Mouse (Mus musculus) midbrain, embryonic 13.5 days (tissue): Measurements from ENCODE around the gene Plekha3. TPM values are rescaled to one million over a fixed set of nuclear protein-coding genes. Genes with fewer than 3 reads are reported as not detected.

Experiments used
- ATAC-seq: fragments of 200-750 bp; cut with Nextera tagmentation; 2 replicates; pipeline ENCODE4 v1.8.0; 2017; ENCODE audit warnings: mild to moderate bottlenecking, moderate TSS enrichment, moderate library complexity
- H3K27ac ChIP-seq: fragments of 300-500 bp; sonication (generic); 2 replicates; pipeline ENCODE4 v1.5.1; 2015; ENCODE audit warnings: inconsistent platforms, mild to moderate bottlenecking, moderate library complexity
- H3K27me3 ChIP-seq: fragments of 300-500 bp; sonication (generic); 2 replicates; pipeline ENCODE4 v1.6.1; 2015; ENCODE audit warnings: mild to moderate bottlenecking, inconsistent platforms
- H3K36me3 ChIP-seq: fragments of 300-500 bp; sonication (generic); 2 replicates; pipeline ENCODE4 v1.6.1; 2015; ENCODE audit warnings: mild to moderate bottlenecking, inconsistent platforms
- H3K4me1 ChIP-seq: fragments of 300-500 bp; sonication (generic); replicated peaks from 2 replicates; pipeline ENCODE4 v1.6.1; 2015; ENCODE audit warnings: inconsistent platforms
- H3K4me2 ChIP-seq: fragments of 300-500 bp; sonication (generic); replicated peaks from 2 replicates; pipeline ENCODE4 v1.6.1; 2015; ENCODE audit warnings: moderate library complexity, mild to moderate bottlenecking, inconsistent platforms
- H3K4me3 ChIP-seq: fragments of 300-500 bp; sonication (generic); replicated peaks from 2 replicates; pipeline ENCODE4 v1.5.1; 2015; ENCODE audit warnings: mild to moderate bottlenecking, inconsistent platforms
- H3K9ac ChIP-seq: fragments of 300-500 bp; sonication (generic); replicated peaks from 2 replicates; pipeline ENCODE4 v1.6.1; 2015; ENCODE audit warnings: mild to moderate bottlenecking, inconsistent platforms
- H3K9me3 ChIP-seq: fragments of 300-500 bp; sonication (generic); 2 replicates; pipeline ENCODE4 v1.6.1; 2016; ENCODE audit warnings: mild to moderate bottlenecking, inconsistent platforms
- WGBS: fragments of 180-500 bp; shearing (Covaris S2); methylation state at CpG from one replicate; pipeline ENCODE4 v1.1.7; 2015; 5-methylcytosine and 5-hydroxymethylcytosine counted together
- polyA plus RNA-seq: library from polyadenylated mRNA; unstranded; fragments of >200 nt; fragmentation: Nextera tagmentation; extraction: Ambion mirVana; gene quantifications from 2 replicates; pipeline ENCODE4 v1.2.1, GENCODE M21; 2015

Plekha3 gene
- 5.7 and 7.2 TPM in 2 replicates for polyA plus RNA-seq

- Histone ChIP-seq H3K9ac (peak within 1 kb of the TSS; percentile 88), H3K4me2 (peak within 1 kb of the TSS; percentile 75), H3K36me3 (peaks cover under 1% of the 10 kb centered on the region; the same call in 1 of the 2 replicates), H3K4me1 (peaks cover 28% of the 10 kb centered on the region), H3K4me3 (peak within 1 kb of the TSS; percentile 92), H3K27me3 (no peaks in the 10 kb centered on the region), H3K27ac (peak within 1 kb of the TSS; percentile 82), H3K9me3 (no peaks in the 10 kb centered on the region)
- peak; percentile 77 for ATAC-seq
- 4% methylated on average over 51 of the region's 52 CpGs for WGBS
These were observed at the start of gene Plekha3 for GRCm38 (mm10) chr2:76674725-76675427. Gene Plekha3 (plus strand): TSS chr2:76675281.

- 97% methylated on average over 12 of the region's 12 CpGs for WGBS
- no peak overlapping the region for H3K9ac ChIP-seq
- peaks cover 9% of the 10 kb centered on the region for H3K9me3 ChIP-seq
- no peak overlapping the region for H3K4me3 ChIP-seq
- ATAC-seq = no peak
- H3K4me1 ChIP-seq = no peaks in the 10 kb centered on the region
- H3K27ac ChIP-seq = no peak overlapping the region
- peaks cover 92% of the 10 kb centered on the region for H3K36me3 ChIP-seq
- H3K4me2 ChIP-seq = no peak overlapping the region
- no peaks in the 10 kb centered on the region for H3K27me3 ChIP-seq
These were observed 44.8 kb upstream of the Plekha3 start for GRCm38 (mm10) chr2:76630293-76630692.

GRCm38 (mm10) chr2:76631600-76631999 lies 43.5 kb upstream of the Plekha3 start:
- Histone ChIP-seq H3K4me3 (no peak overlapping the region), H3K4me1 (no peaks in the 10 kb centered on the region), H3K9ac (no peak overlapping the region), H3K27me3 (no peaks in the 10 kb centered on the region), H3K27ac (no peak overlapping the region), H3K9me3 (peaks cover 3% of the 10 kb centered on the region), H3K36me3 (peaks cover 93% of the 10 kb centered on the region), H3K4me2 (no peak overlapping the region)
- 67% methylated on average over 4 of the region's 4 CpGs for WGBS
- 0 out of 2 replicates have a peak, but pooled peaks have one; percentile 45 for ATAC-seq

GRCm38 (mm10) chr2:76639637-76640036 lies 35.4 kb upstream of the Plekha3 start:
- no peak overlapping the region for H3K4me3 ChIP-seq
- 0 out of 2 replicates have a peak, but pooled peaks cover 8% of the 10 kb centered on the region for H3K4me1 ChIP-seq
- H3K27me3 ChIP-seq = no peaks in the 10 kb centered on the region
- 98% methylated on average over 2 of the region's 2 CpGs for WGBS
- ATAC-seq = no peak
- H3K4me2 ChIP-seq = no peak overlapping the region
- H3K27ac ChIP-seq = no peak overlapping the region
- H3K9ac ChIP-seq = no peak overlapping the region
- peaks cover 77% of the 10 kb centered on the region for H3K36me3 ChIP-seq
- no peaks in the 10 kb centered on the region for H3K9me3 ChIP-seq

- Histone ChIP-seq H3K9ac (no peak overlapping the region), H3K27ac (no peak overlapping the region), H3K4me2 (no peak overlapping the region), H3K4me1 (peaks cover 30% of the 10 kb centered on the region), H3K4me3 (no peak overlapping the region), H3K27me3 (no peaks in the 10 kb centered on the region), H3K9me3 (no peaks in the 10 kb centered on the region), H3K36me3 (peaks cover 42% of the 10 kb centered on the region)
- no peak for ATAC-seq
These were observed 31.3 kb upstream of the Plekha3 start for GRCm38 (mm10) chr2:76643801-76644200.

- H3K9ac ChIP-seq = peak overlapping the region; percentile 92
- ATAC-seq = no peak; the same call in 1 of the 2 replicates
- WGBS = under 1% methylated on average over 30 of the region's 32 CpGs
- H3K27ac ChIP-seq = peak overlapping the region; percentile 95
- H3K36me3 ChIP-seq = peaks cover 9% of the 10 kb centered on the region
- H3K27me3 ChIP-seq = no peaks in the 10 kb centered on the region
- H3K4me1 ChIP-seq = peaks cover 33% of the 10 kb centered on the region
- H3K4me3 ChIP-seq = peak overlapping the region; percentile 79
- peak overlapping the region; percentile 83 for H3K4me2 ChIP-seq
- H3K9me3 ChIP-seq = no peaks in the 10 kb centered on the region
These were observed 27.6 kb upstream of the Plekha3 start for GRCm38 (mm10) chr2:76647441-76647869.

GRCm38 (mm10) chr2:76647883-76648570 lies 27.1 kb upstream of the Plekha3 start, which contains the start of the genes Prkra and Pjvk:
Gene Prkra (minus strand): TSS chr2:76648015.
Gene Pjvk (plus strand): TSS chr2:76648476.
- ATAC-seq = peak; percentile 99
- Histone ChIP-seq H3K4me2 (peak within 1 kb of the TSS; percentile 83), H3K27ac (peak within 1 kb of the TSS; percentile 95), H3K9me3 (no peaks in the 10 kb centered on the region), H3K4me3 (peak within 1 kb of the TSS; percentile 79), H3K36me3 (peaks cover 5% of the 10 kb centered on the region; the same call in 1 of the 2 replicates), H3K9ac (peak within 1 kb of the TSS; percentile 92), H3K27me3 (no peaks in the 10 kb centered on the region), H3K4me1 (peaks cover 33% of the 10 kb centered on the region)
- WGBS = under 1% methylated on average over 36 of the region's 42 CpGs

- Histone ChIP-seq H3K27me3 (no peaks in the 10 kb centered on the region), H3K27ac (peak overlapping the region; percentile 95), H3K4me1 (peaks cover 33% of the 10 kb centered on the region), H3K9ac (peak overlapping the region; percentile 71), H3K9me3 (no peaks in the 10 kb centered on the region), H3K36me3 (peaks cover 4% of the 10 kb centered on the region; the same call in 1 of the 2 replicates), H3K4me3 (peak overlapping the region; percentile 79), H3K4me2 (peak overlapping the region; percentile 83)
- peak; percentile 49 for ATAC-seq
- WGBS = 25% methylated on average over 13 of the region's 13 CpGs
These were observed 26.4 kb upstream of the Plekha3 start for GRCm38 (mm10) chr2:76648666-76649141.

GRCm38 (mm10) chr2:76653070-76653469 lies 22.0 kb upstream of the Plekha3 start:
- Histone ChIP-seq H3K27ac (no peak overlapping the region), H3K4me2 (no peak overlapping the region), H3K9me3 (no peaks in the 10 kb centered on the region), H3K27me3 (no peaks in the 10 kb centered on the region), H3K36me3 (no peaks in the 10 kb centered on the region), H3K4me3 (no peak overlapping the region), H3K9ac (no peak overlapping the region), H3K4me1 (peaks cover 6% of the 10 kb centered on the region; the same call in 1 of the 2 replicates)
- 97% methylated on average over 4 of the region's 4 CpGs for WGBS
- ATAC-seq = no peak

- Histone ChIP-seq H3K4me1 (no peaks in the 10 kb centered on the region), H3K27ac (no peak overlapping the region), H3K36me3 (no peaks in the 10 kb centered on the region), H3K9me3 (no peaks in the 10 kb centered on the region), H3K27me3 (no peaks in the 10 kb centered on the region), H3K9ac (no peak overlapping the region), H3K4me2 (no peak overlapping the region), H3K4me3 (no peak overlapping the region)
- 79% methylated on average over 5 of the region's 5 CpGs for WGBS
- no peak for ATAC-seq
These were observed 20.4 kb upstream of the Plekha3 start for GRCm38 (mm10) chr2:76654646-76655045.

- Histone ChIP-seq H3K9ac (no peak overlapping the region), H3K4me2 (no peak overlapping the region), H3K36me3 (no peaks in the 10 kb centered on the region), H3K4me3 (no peak overlapping the region), H3K9me3 (no peaks in the 10 kb centered on the region), H3K27me3 (no peaks in the 10 kb centered on the region), H3K27ac (no peak overlapping the region), H3K4me1 (no peaks in the 10 kb centered on the region)
- WGBS = 78% methylated on average over 3 of the region's 3 CpGs
- no peak for ATAC-seq
These were observed 19.6 kb upstream of the Plekha3 start for GRCm38 (mm10) chr2:76655444-76655843.

- no peaks in the 10 kb centered on the region for H3K9me3 ChIP-seq
- H3K4me2 ChIP-seq = no peak overlapping the region
- no peaks in the 10 kb centered on the region for H3K36me3 ChIP-seq
- 6% methylated on average over 1 of the region's 1 CpGs for WGBS
- no peaks in the 10 kb centered on the region for H3K27me3 ChIP-seq
- H3K27ac ChIP-seq = no peak overlapping the region
- no peak overlapping the region for H3K4me3 ChIP-seq
- H3K4me1 ChIP-seq = no peaks in the 10 kb centered on the region
- ATAC-seq = no peak
- no peak overlapping the region for H3K9ac ChIP-seq
These were observed 19.1 kb upstream of the Plekha3 start for GRCm38 (mm10) chr2:76655982-76656381.
